Mouse (Mus musculus) cerebellum, adult 2 months (tissue): Measurements from ENCODE around the gene Cep295nl. TPM values are rescaled to one million over a fixed set of nuclear protein-coding genes. Genes with fewer than 3 reads are reported as not detected.
"Not testable (repeated sequence)": the region's sequence is repeated elsewhere in the genome, so short reads cannot be mapped to it uniquely, and the experiment has no call there.

Experiments used
- DNase-seq, 2 experiments: peaks; one replicate each; pipeline ENCODE4 v3.0.0; 2021
- H3K27ac ChIP-seq: fragments of 200-500 bp; 2 replicates; pipeline ENCODE4 v1.5.1; 2012; ENCODE audit warnings: low read length, control low read depth, inconsistent platforms; ENCODE audit not compliant: insufficient read depth
- H3K27me3 ChIP-seq: fragments of 200-500 bp; 2 replicates; pipeline ENCODE4 v1.6.1; 2012; ENCODE audit warnings: inconsistent platforms, mild to moderate bottlenecking, low read length, moderate library complexity; ENCODE audit not compliant: control insufficient read depth, insufficient read depth
- H3K4me1 ChIP-seq: fragments of 200-500 bp; 2 replicates; pipeline ENCODE4 v1.6.1; 2011; ENCODE audit warnings: low read length; ENCODE audit not compliant: control insufficient read depth, insufficient read depth
- H3K4me3 ChIP-seq: fragments of 200-500 bp; replicated peaks from 2 replicates; pipeline ENCODE3; 2011; ENCODE audit warnings: mild to moderate bottlenecking, low read depth, low read length, control low read depth; ENCODE audit not compliant: insufficient read depth
- CTCF ChIP-seq: fragments of 200-500 bp; IDR thresholded peaks from 2 replicates; pipeline ENCODE4 v1.5.1; 2011; ENCODE audit warnings: low read depth, mild to moderate bottlenecking, control low read depth, low read length, moderate library complexity, borderline replicate concordance; ENCODE audit not compliant: insufficient read depth
- POLR2A ChIP-seq: fragments of 200-500 bp; IDR thresholded peaks from 2 replicates; pipeline ENCODE4 v1.6.1; 2011; ENCODE audit warnings: low read length, control low read depth, borderline replicate concordance; ENCODE audit not compliant: insufficient read depth
- WGBS: fragments of 180-500 bp; shearing (Covaris S2); methylation state at CpG from one replicate; pipeline ENCODE4 v1.1.7; 2018; 5-methylcytosine and 5-hydroxymethylcytosine counted together
- polyA plus RNA-seq: library from polyadenylated mRNA; depleted of rRNA; stranded (reverse); fragments of >200 nt; gene quantifications from 2 replicates; pipeline ENCODE4 v1.2.3, GENCODE M21; 2012; rRNA removed

Cep295nl gene
- 0.21 and 0.49 TPM in 2 replicates for polyA plus RNA-seq

GRCm38 (mm10) chr11:118342400-118342981 lies at the start of gene Cep295nl:
Cep295nl (minus strand) TSS chr11:118342500.
- H3K4me1 ChIP-seq = no peaks in the 10 kb centered on the region; the same call in 1 of the 2 replicates
- TF ChIP-seq POLR2A (no peak), CTCF (no peak)

GRCm38 (mm10) chr11:118387816-118388215 lies 45.5 kb upstream of the Cep295nl start:
- WGBS = 81% methylated on average over 13 of the region's 13 CpGs
- H3K4me3 ChIP-seq, H3K4me1 ChIP-seq, H3K27me3 ChIP-seq, H3K27ac ChIP-seq, DNase-seq: not testable (repeated sequence)

More at GRCm38 (mm10) chr11:118342400-118342981, at the start of gene Cep295nl:
- H3K27ac ChIP-seq = no peak within 1 kb of the TSS
- no peak within 1 kb of the TSS for H3K4me3 ChIP-seq
- DNase-seq = no peak
- no peaks in the 10 kb centered on the region for H3K27me3 ChIP-seq
- 60% methylated on average over 7 of the region's 7 CpGs for WGBS

- Histone ChIP-seq H3K27ac (no peak overlapping the region), H3K4me1 (no peaks in the 10 kb centered on the region), H3K4me3 (no peak overlapping the region), H3K27me3 (no peaks in the 10 kb centered on the region)
- DNase-seq = peak; percentile 76 to 84
- 37% methylated on average over 11 of the region's 11 CpGs for WGBS
- TF ChIP-seq CTCF (peak; percentile 89), POLR2A (no peak)
Measured at GRCm38 (mm10) chr11:118379251-118380009, 37.1 kb upstream of the Cep295nl start.

- WGBS = 86% methylated on average over 6 of the region's 6 CpGs
- Histone ChIP-seq H3K4me3 (no peak overlapping the region), H3K27ac (no peak overlapping the region), H3K27me3 (no peaks in the 10 kb centered on the region), H3K4me1 (no peaks in the 10 kb centered on the region)
- no peak for TF ChIP-seq CTCF
- no peak for TF ChIP-seq POLR2A
- DNase-seq = no peak
Measured at GRCm38 (mm10) chr11:118378656-118379055, 36.4 kb upstream of the Cep295nl start.

GRCm38 (mm10) chr11:118376323-118376722 lies 34.0 kb upstream of the Cep295nl start:
- not testable (repeated sequence) for DNase-seq, H3K27me3 ChIP-seq, H3K4me3 ChIP-seq, H3K27ac ChIP-seq, H3K4me1 ChIP-seq

- TF ChIP-seq POLR2A (no peak), CTCF (no peak)
- Histone ChIP-seq H3K27me3 (no peaks in the 10 kb centered on the region), H3K4me3 (no peak overlapping the region), H3K4me1 (no peaks in the 10 kb centered on the region), H3K27ac (no peak overlapping the region)
- DNase-seq = no peak
- 47% methylated on average over 5 of the region's 5 CpGs for WGBS
Measured at GRCm38 (mm10) chr11:118375881-118376280, 33.6 kb upstream of the Cep295nl start.

- TF ChIP-seq CTCF = no peak
- TF ChIP-seq POLR2A = no peak
- H3K4me1 ChIP-seq = no peaks in the 10 kb centered on the region
- DNase-seq = no peak
- no peak overlapping the region for H3K4me3 ChIP-seq
- WGBS = 59% methylated on average over 8 of the region's 8 CpGs
- H3K27me3 ChIP-seq = no peaks in the 10 kb centered on the region
- H3K27ac ChIP-seq = no peak overlapping the region
Measured at GRCm38 (mm10) chr11:118375461-118375860, 33.2 kb upstream of the Cep295nl start.

- no peaks in the 10 kb centered on the region for H3K4me1 ChIP-seq
- no peak overlapping the region for H3K27ac ChIP-seq
- no peaks in the 10 kb centered on the region for H3K27me3 ChIP-seq
- no peak for DNase-seq
- H3K4me3 ChIP-seq = no peak overlapping the region
- TF ChIP-seq POLR2A (no peak), CTCF (no peak; the same call in 1 of the 2 replicates)
Measured at GRCm38 (mm10) chr11:118375006-118375405, 32.7 kb upstream of the Cep295nl start.
